Mouse (Mus musculus) liver, embryonic 14.5 days (tissue): ENCODE data around the gene Ezh1.

Source experiments
- CTCF ChIP-seq: IDR thresholded peaks from 2 replicates; pipeline ENCODE4 v1.5.1; 2016; ENCODE audit warnings: antibody characterized with exemption, low read depth, control low read depth
- EP300 ChIP-seq: IDR thresholded peaks from 2 replicates; pipeline ENCODE4 v1.6.1; 2016; ENCODE audit warnings: antibody characterized with exemption, low read depth

- TF ChIP-seq CTCF, result no peak
- no peak for TF ChIP-seq EP300
Observed at GRCm38 (mm10) chr11:101230061-101230511, 3.8 kb upstream of the Ezh1 start.
